Mouse (Mus musculus) forebrain, embryonic 11.5 days (tissue): ENCODE results near the gene Pde10a. TPM values are rescaled to one million over a fixed set of nuclear protein-coding genes. Genes with fewer than 3 reads are reported as not detected.
A peak's percentile ranks its signal among the peaks of the same experiment; 100 is the strongest.

ENCODE experiments used
- ATAC-seq: fragments of 200-750 bp; cut with Nextera tagmentation; replicated peaks from 2 replicates; pipeline ENCODE4 v1.8.0; 2017; ENCODE audit warnings: moderate TSS enrichment; ENCODE audit not compliant: low FRiP score
- DNase-seq: peaks from one replicate; pipeline ENCODE4 v3.0.0-alpha.2; 2017; ENCODE audit warnings: low spot score
- H3K27ac ChIP-seq: fragments of 300-500 bp; sonication (generic); 2 replicates; pipeline ENCODE4 v1.5.1; 2014; ENCODE audit warnings: low read depth, low read length
- H3K27me3 ChIP-seq: fragments of 300-500 bp; sonication (generic); 2 replicates; pipeline ENCODE4 v1.6.1; 2014; ENCODE audit warnings: mild to moderate bottlenecking, low read length, mixed read lengths; ENCODE audit not compliant: control insufficient read depth, insufficient read depth
- H3K36me3 ChIP-seq: fragments of 300-500 bp; sonication (generic); 2 replicates; pipeline ENCODE4 v1.6.1; 2014; ENCODE audit warnings: mild to moderate bottlenecking, low read length, moderate library complexity, mixed read lengths; ENCODE audit not compliant: control insufficient read depth, insufficient read depth
- H3K4me1 ChIP-seq: fragments of 300-500 bp; sonication (generic); replicated peaks from 2 replicates; pipeline ENCODE4 v1.6.1; 2014; ENCODE audit warnings: low read length, mixed read lengths; ENCODE audit not compliant: control insufficient read depth, insufficient read depth
- H3K4me2 ChIP-seq: fragments of 300-500 bp; sonication (generic); 2 replicates; pipeline ENCODE4 v1.6.1; 2014; ENCODE audit warnings: low read depth, mild to moderate bottlenecking, low read length, moderate library complexity, mixed read lengths; ENCODE audit not compliant: severe bottlenecking
- H3K4me3 ChIP-seq: fragments of 300-500 bp; sonication (generic); 2 replicates; pipeline ENCODE4 v1.5.1; 2014; ENCODE audit warnings: low read depth, low read length
- H3K9ac ChIP-seq: fragments of 300-500 bp; sonication (generic); 2 replicates; pipeline ENCODE4 v1.6.1; 2014; ENCODE audit warnings: low read length
- H3K9me3 ChIP-seq: fragments of 300-500 bp; sonication (generic); 2 replicates; pipeline ENCODE4 v1.6.1; 2016; ENCODE audit warnings: low read length, mixed read lengths; ENCODE audit not compliant: control insufficient read depth
- WGBS: fragments of 180-500 bp; shearing (Covaris S2); extraction: QIAGEN DNeasy Blood & Tissue Kit; methylation state at CpG from one replicate; pipeline ENCODE4 v1.1.7; 2014; 5-methylcytosine and 5-hydroxymethylcytosine counted together
- polyA plus RNA-seq: library from polyadenylated mRNA; unstranded; fragments of >200 nt; fragmentation: Nextera tagmentation; extraction: Ambion mirVana; gene quantifications from 2 replicates; pipeline ENCODE4 v1.2.1, GENCODE M21; 2014

Pde10a gene
- polyA plus RNA-seq, 1 experiment from 2014 or later = 9.0 TPM

DNA sequence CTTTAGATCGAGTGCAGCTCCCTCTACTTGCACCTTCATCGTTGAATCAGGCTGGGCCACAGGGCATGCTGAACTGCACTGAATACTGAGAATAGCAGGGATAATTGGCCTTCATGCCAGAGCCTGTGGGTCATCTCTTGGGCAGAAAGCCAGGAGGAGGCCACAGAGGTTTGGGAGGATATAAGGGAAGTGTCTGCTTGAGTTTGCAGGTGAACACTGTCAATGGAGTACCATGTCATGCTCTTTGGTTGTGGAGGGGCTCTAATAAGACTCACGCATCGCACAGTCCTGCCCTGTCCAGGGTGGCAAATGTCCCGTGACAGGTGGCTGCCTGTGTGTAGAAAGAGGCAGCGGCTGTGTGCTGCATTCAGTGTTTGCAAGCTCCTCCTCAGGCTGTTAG lies 433.0 kb downstream of the Pde10a start:
- Histone ChIP-seq H3K27me3 (no peaks in the 10 kb centered on the region), H3K27ac (no peak overlapping the region), H3K9ac (no peak overlapping the region), H3K4me3 (no peak overlapping the region), H3K36me3 (no peaks in the 10 kb centered on the region; the same call in 1 of the 2 replicates), H3K4me2 (no peak overlapping the region), H3K9me3 (no peaks in the 10 kb centered on the region), H3K4me1 (peaks cover 5% of the 10 kb centered on the region; the same call in 1 of the 2 replicates)
- WGBS = 89% methylated on average over 6 of the region's 6 CpGs
- no peak for DNase-seq
- no peak for ATAC-seq

DNA sequence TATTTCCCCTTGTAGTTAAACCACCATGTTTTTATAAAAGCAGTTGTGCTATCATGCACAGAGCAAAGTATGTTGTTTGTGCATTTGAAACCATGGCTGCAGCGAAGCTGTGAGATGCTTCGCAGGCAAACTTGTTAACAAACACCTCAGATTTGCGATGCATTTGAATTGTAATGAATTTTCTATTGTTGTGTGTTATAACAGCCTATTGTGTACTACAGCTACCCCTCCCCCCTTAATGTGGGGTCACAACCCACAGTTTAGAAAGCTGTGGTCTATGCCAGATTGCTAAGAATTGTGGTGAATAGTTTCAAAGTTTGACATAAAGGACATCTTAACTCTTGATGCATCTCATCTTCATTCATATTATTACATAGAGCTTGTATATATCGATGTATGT lies 435.2 kb downstream of the Pde10a start:
- Histone ChIP-seq H3K9ac (no peak overlapping the region), H3K4me1 (peaks cover 5% of the 10 kb centered on the region; the same call in 1 of the 2 replicates), H3K9me3 (no peaks in the 10 kb centered on the region), H3K27ac (no peak overlapping the region), H3K4me2 (no peak overlapping the region), H3K4me3 (no peak overlapping the region), H3K36me3 (no peaks in the 10 kb centered on the region), H3K27me3 (no peaks in the 10 kb centered on the region)
- DNase-seq (no peak), ATAC-seq (no peak)
- 82% methylated on average over 4 of the region's 4 CpGs for WGBS

DNA sequence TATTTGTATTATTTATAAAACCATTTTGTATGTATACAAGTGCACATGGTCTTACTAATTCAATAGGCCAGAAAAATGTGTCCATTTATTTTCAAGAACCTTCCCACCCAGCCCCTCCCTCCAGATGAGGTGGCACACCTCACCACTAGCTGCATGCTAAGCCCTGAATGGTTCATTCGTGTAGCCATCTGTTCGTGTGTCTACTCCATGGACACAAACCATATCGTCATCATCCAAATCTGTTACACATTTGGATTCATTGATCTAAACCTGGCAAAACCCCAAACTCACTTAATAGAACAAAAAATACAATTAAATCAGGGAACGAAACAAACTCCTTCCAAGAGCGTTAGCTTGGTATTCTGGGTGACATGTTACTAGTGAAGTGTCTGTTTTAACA lies 435.9 kb downstream of the Pde10a start:
- WGBS = 90% methylated on average over 5 of the region's 5 CpGs
- H3K27ac ChIP-seq = no peak overlapping the region
- no peaks in the 10 kb centered on the region for H3K27me3 ChIP-seq
- H3K36me3 ChIP-seq = no peaks in the 10 kb centered on the region
- no peak overlapping the region for H3K4me2 ChIP-seq
- H3K4me3 ChIP-seq = no peak overlapping the region
- H3K9me3 ChIP-seq = no peaks in the 10 kb centered on the region
- no peak for DNase-seq
- ATAC-seq = no peak
- H3K9ac ChIP-seq = no peak overlapping the region
- H3K4me1 ChIP-seq = peaks cover 4% of the 10 kb centered on the region; the same call in 1 of the 2 replicates

DNA sequence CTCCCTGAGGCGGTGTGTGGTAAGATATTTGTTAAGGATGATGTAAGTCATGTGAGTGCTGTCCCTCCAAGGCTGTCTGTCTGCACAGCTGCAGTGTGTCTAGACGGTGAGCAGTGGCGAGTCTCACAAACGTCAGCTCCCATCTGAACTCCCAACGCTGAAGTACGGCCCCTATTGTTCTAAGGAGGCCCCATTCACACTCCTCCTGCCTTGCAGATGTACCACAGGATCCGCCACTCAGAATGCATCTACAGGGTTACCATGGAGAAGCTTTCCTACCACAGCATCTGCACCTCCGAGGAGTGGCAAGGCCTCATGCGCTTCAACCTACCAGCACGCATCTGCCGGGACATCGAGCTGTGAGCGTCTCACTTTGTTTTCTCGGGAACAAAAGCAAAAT lies 436.5 kb downstream of the Pde10a start:
- Histone ChIP-seq H3K36me3 (no peaks in the 10 kb centered on the region), H3K9ac (no peak overlapping the region), H3K9me3 (no peaks in the 10 kb centered on the region), H3K27me3 (no peaks in the 10 kb centered on the region), H3K27ac (0 out of 2 replicates have a peak overlapping the region, but pooled peaks have one; percentile 32), H3K4me1 (no peaks in the 10 kb centered on the region; the same call in 1 of the 2 replicates), H3K4me3 (no peak overlapping the region), H3K4me2 (no peak overlapping the region)
- WGBS = 60% methylated on average over 14 of the region's 14 CpGs
- ATAC-seq (peak; percentile 63), DNase-seq (peak; percentile 51)

DNA sequence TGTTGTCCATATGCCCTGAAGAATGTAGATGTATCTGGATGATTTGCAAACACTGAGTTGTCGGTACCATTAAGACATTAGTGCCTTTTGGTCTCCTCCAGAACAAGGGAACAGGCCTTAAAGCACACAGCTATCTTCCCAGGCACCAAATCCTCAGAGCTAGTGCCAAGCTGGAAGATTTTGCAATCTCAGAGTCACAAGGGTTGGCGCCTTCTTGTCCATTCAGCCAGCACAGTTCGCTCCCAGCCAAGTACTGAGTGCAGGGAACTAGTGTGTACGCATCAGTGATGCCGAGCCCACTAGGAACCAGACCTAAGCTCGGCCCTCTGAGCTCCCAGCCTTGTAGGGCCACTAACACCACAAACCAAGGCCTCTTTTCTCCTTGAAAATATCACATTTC lies 440.0 kb downstream of the Pde10a start:
- ATAC-seq (no peak), DNase-seq (no peak)
- Histone ChIP-seq H3K9ac (no peak overlapping the region), H3K27me3 (no peaks in the 10 kb centered on the region), H3K4me2 (no peak overlapping the region), H3K4me3 (no peak overlapping the region), H3K36me3 (no peaks in the 10 kb centered on the region), H3K27ac (no peak overlapping the region), H3K4me1 (no peaks in the 10 kb centered on the region; the same call in 1 of the 2 replicates), H3K9me3 (no peaks in the 10 kb centered on the region)
- 87% methylated on average over 6 of the region's 6 CpGs for WGBS

DNA sequence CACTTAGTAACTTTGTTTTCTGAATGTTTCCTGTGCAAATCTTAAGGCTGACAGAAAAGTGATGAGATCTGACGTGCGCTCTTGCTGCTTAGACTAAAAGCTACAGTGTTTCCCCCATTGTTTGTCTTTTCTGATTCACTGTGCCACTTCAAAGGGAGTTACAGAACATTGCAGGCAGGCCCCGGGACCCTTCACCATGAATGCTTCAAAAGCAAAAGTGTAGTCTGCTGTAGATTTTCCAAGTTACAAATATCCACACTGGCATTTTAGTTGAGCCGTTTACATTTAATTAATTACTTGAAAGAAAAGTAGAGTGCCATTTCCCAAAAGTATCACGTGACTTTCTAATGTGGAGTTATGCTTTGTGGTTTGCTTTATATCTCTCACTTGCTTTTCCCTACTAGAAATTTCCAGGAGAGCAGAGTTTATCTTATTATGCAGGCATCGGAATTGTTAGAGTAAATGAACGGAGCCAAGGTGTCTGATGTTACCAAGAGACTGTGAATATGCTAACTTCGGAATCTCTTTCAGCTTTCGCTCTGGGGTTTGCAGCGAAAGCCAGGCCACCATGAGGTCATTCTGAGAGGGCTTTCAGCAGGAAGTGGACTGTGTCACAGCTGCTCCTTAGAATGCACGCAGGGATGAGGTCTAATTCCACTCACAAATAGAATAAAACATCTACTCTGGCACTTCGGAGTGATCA lies 447.1 kb downstream of the Pde10a start:
- 33% methylated on average over 12 of the region's 12 CpGs for WGBS
- no peak overlapping the region; the same call in 1 of the 2 replicates for H3K27ac ChIP-seq
- no peaks in the 10 kb centered on the region for H3K27me3 ChIP-seq
- H3K9ac ChIP-seq = no peak overlapping the region
- H3K4me1 ChIP-seq = peaks cover 3% of the 10 kb centered on the region; the same call in 1 of the 2 replicates
- no peaks in the 10 kb centered on the region for H3K36me3 ChIP-seq
- H3K4me2 ChIP-seq = no peak overlapping the region
- no peaks in the 10 kb centered on the region for H3K9me3 ChIP-seq
- H3K4me3 ChIP-seq = no peak overlapping the region
- ATAC-seq (no peak), DNase-seq (no peak)

DNA sequence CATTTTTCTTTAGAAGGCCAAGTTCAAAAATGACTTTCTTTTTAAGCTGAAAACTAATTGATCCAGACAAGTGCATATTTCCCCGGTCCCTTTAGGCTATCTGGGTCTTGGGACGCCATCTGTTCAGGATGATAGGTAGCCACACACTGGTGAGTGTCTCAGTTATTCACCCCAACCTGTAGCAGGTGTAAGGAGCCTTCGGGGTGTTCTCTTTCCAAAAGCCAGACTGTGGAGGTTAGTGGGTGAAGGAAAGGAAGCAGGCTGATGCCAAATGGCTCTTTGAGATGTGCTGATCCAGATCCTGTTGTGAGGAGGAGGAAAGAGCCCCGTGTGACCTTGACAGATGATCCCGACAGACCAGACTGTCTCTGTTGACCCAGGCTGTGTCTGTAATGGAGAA lies 448.2 kb downstream of the Pde10a start:
- H3K9me3 ChIP-seq = no peaks in the 10 kb centered on the region
- H3K27me3 ChIP-seq = no peaks in the 10 kb centered on the region
- WGBS = 84% methylated on average over 5 of the region's 5 CpGs
- DNase-seq (no peak), ATAC-seq (no peak)
- no peak overlapping the region for H3K9ac ChIP-seq
- no peak overlapping the region for H3K4me2 ChIP-seq
- H3K4me3 ChIP-seq = no peak overlapping the region
- peaks cover 3% of the 10 kb centered on the region; the same call in 1 of the 2 replicates for H3K4me1 ChIP-seq
- no peaks in the 10 kb centered on the region for H3K36me3 ChIP-seq
- H3K27ac ChIP-seq = no peak overlapping the region

DNA sequence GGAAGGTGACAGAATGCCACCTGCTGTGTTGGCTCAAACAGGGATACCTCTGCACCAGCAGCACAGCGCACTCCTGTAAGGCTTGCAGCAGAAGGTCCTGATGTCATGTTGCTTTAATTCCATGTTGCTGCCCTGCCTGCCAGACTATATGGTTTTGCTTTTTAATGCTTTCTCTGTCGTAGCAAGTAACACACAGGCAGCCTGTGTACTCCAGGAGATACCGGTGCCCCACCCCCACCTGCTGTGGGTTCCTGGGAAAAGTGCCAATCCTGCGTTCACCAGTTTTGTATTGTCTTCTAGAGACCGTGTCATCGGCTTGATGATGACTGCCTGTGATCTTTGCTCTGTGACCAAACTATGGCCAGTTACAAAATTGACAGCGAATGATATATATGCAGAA lies 449.3 kb downstream of the Pde10a start:
- H3K36me3 ChIP-seq = no peaks in the 10 kb centered on the region
- H3K9ac ChIP-seq = no peak overlapping the region
- 79% methylated on average over 7 of the region's 7 CpGs for WGBS
- no peak overlapping the region for H3K4me2 ChIP-seq
- H3K27ac ChIP-seq = no peak overlapping the region
- no peak for DNase-seq
- peaks cover 3% of the 10 kb centered on the region; the same call in 1 of the 2 replicates for H3K4me1 ChIP-seq
- ATAC-seq = no peak
- H3K27me3 ChIP-seq = no peaks in the 10 kb centered on the region
- H3K9me3 ChIP-seq = no peaks in the 10 kb centered on the region
- H3K4me3 ChIP-seq = no peak overlapping the region
